Mouse (Mus musculus) left cerebral cortex, postnatal 10 days (tissue): ENCODE data around the gene Ube2v1. TPM values are rescaled to one million over a fixed set of nuclear protein-coding genes. Genes with fewer than 3 reads are reported as not detected.

Experiments
- DNase-seq, 2 experiments: peaks; one replicate each; pipeline ENCODE4 v3.0.0; 2021 to 2022; ENCODE audit warnings: low spot score in 2 of 2, mixed read lengths in 1 of 2; ENCODE audit errors: extremely low spot score in 1 of 2
- intact Hi-C: fragments of 180-260 bp; cut with DNase I; formaldehyde crosslinking; loops from one replicate; pipeline ENCODE4 v1.15.1; 2025
- total RNA-seq, 2 experiments: library from RNA; stranded (reverse); gene quantifications; 2 replicates each; pipeline ENCODE4 v1.2.3; 2021

Gene Ube2v1
- total RNA-seq, 2 experiments from 2014 or later, result 245 to 255 TPM

DNA sequence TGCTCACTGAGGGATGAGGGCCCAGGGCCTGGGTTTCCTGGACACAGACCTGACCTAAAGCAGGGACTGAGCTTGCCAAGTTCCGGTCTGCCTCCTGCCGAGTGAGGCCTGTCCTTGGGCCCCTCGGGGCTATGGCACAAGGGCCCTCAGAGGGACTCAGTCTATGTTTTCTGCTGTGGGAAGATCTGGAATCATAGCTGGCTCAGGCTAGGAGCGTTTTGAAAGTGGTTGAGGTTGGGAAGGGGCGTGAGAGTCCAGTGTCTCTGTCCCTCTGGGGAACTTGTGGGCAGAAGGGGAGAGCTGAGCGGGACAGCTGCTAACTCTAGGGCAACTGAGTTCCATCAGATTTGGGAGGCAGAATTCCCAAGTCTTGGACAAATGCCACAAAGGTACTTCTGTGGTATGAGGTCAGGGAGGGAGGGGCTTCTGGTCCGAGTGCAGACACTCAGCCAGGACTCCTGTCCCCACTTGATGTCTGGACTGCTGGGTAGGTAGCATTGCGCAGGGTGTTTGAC is 31.4 kb downstream of the Ube2v1 start:
- no peak for DNase-seq
- intact Hi-C loops, result no loop called here

DNA sequence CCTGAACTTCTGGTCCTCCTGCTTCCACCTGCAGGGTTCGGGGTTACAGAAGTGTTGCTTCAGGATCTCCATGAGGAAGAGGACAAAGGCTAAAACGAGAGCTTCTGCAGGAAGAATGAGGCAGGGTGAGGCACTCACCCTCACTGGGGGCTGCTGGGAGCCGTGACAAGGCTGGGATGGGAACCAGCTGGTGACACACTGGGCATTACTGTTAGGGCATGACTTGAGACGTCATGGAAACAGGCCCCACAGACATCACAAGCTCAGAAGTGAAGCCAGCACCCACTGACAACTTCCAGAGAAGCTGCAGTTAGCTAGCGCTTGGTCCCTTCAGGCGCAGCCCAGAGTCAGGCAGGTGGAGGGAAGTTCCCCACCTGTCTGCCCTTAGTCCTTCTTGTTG is 32.0 kb downstream of the Ube2v1 start:
- intact Hi-C loops, result no loop called here

DNA sequence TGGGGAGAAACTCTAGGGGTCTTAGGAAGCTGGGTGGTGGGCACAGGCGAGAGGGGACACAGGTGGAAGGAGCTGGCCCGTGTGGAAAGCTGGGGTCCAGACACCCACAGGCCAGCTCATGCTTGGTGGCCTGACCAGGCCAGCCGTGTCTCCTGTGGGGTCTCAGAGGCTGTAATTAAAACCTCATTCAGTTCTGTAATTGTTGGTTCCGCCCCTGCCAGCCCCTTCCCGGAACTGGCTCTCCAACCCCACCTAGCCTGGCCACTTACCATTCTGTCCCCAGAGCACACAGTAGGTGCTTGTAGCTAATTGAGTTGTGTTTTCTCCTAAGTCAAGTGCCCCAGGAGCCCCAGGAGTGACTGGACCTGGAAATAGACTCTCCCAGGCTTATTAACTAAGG is 32.7 kb downstream of the Ube2v1 start:
- no peak for DNase-seq
- intact Hi-C loops, result no loop called here

More for the DNA sequence above, 32.0 kb downstream of the Ube2v1 start:
- no peak for DNase-seq

DNA sequence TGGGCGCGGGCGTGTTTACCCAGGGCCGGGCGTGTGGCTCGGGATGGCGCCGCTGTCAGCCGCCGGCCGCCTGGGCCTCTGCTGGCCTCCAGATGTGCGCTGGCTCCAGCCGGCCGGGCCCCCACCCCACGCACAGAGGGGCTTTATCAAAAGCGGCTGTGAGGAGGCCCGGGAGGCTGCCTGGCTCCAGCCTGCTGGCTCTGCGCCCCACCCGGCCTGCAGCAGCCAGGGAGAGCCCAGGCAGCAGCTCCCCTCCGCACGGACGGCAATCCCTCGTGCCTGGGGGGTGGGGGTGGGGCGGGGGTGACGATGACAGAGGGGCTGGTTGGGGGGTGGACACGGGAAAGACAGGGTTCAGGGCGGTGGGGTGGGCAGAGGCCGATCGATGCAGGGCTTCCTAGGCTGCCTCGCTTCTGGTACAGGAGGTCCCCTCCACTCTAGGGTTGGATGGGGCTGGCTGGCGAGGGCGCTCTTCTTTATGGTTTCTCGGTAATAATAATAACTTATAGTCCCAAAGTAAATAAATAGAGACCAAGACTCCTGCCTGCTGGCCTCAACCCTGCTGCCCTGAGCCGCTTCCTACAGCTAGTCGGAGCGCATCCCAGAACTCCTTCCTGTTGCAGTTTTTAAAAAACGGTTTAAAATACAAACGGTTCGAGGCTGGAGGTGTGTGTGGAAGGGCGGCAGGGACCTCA is 34.3 kb downstream of the Ube2v1 start:
- intact Hi-C loops, result no loop called here
- DNase-seq, result peak in 1 of 2 experiments; percentile 76

DNA sequence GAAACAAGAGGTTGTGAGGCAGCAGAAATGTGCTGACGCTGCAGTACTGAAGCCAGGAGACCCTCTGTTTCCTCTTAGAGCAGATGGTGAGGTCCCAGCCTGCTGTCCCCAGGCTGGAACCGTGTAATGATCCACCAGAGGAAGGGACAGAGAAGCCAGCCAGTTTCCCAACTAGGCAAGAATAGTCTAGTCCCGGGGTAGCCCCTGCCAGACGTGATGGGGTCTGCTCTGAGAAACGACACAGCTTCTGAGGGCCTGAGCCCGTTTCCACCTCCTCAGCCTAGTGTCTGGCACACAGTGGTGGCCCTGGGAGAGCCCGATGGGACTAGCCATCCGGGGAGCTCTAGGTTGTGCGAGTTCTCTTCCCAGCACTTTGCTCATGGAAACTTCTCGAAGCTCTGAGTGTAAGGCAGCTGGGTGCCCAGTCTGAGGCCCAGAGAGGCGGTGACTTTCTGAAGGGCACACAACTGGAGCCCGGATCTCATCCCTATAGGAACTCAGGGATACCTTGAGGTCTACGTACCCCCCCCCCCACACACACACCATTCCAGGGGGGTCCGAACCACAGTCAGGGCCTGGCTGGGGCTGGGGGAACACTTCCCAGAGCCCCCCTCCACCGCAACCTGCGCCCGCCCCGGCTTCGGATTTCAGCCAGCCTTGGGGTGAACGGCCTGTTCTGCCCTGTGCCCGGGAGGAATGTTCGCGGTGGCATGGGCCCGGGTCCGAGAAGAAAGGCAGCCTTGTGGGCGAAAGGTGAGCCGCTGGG is 35.0 kb downstream of the Ube2v1 start:
- DNase-seq, result no peak
- intact Hi-C loops, result no loop called here

DNA sequence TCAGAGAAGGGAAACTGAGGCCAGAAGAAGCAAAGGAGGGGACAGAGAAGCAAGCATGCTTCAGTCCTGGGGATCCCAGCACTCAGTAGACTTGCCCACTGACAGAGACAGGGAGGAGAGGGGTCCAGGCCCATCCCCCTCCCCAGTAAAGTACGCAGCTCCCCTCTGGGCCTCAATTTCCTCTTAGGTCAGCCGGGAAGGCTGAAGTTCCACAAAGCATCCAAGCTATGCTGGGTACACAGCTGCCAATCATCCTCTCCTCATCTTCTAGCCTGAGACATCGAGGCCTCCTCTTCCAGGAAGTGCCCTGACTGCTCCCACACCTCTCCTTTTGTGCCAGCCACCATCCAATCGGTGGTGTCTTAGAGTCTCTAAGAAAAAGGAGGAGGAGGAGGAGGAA is 35.6 kb downstream of the Ube2v1 start:
- no peak for DNase-seq
- intact Hi-C loops, result no loop called here

DNA sequence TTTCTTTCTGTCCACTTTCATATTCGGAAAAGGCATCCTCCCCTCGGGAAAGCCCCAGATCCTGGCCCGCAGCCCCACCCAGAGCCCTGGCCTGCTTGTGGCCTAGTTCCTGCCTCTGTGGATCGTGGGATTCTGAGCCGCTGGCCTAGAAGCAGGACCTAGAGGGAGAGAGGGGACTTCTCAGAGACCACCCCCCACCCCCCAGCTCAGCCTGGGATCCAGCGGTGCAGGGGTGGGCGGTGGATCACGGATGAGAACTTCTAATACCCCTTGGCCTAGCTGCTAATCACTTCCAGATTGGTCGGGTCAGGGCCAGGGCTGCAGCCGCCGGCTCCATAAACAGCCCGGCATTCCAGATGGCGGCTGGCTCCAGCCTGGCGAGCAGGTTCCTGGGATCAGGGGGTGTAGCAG is 36.1 kb downstream of the Ube2v1 start:
- intact Hi-C loops, result no loop called here
- DNase-seq, result peak in 1 of 2 experiments; percentile 69

DNA sequence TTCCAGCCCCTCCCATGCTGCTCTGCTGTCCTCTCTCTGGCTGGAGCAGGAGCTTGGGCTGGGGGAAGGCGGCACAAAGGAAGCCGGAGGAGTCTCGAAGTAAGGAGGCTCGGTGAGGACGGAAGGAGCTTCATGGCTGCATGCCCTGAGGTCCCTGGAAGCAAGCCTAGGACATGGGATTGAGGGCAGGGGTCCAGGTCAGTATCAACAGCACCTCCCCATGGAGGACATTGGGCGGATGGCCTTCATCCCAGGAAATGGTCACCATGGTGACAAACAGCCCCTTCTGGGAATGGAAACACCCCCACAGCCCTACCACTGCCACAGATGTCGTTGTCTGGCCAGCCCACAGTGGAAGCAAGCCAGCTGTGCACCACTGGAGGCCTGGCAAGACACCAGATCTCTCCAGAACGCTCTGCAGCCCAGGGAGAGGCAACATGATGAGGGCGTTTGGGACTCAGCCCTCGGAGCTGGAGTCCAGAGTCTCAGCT is 37.4 kb downstream of the Ube2v1 start:
- intact Hi-C loops, result no loop called here
- peak; percentile 72 to 89 for DNase-seq

DNA sequence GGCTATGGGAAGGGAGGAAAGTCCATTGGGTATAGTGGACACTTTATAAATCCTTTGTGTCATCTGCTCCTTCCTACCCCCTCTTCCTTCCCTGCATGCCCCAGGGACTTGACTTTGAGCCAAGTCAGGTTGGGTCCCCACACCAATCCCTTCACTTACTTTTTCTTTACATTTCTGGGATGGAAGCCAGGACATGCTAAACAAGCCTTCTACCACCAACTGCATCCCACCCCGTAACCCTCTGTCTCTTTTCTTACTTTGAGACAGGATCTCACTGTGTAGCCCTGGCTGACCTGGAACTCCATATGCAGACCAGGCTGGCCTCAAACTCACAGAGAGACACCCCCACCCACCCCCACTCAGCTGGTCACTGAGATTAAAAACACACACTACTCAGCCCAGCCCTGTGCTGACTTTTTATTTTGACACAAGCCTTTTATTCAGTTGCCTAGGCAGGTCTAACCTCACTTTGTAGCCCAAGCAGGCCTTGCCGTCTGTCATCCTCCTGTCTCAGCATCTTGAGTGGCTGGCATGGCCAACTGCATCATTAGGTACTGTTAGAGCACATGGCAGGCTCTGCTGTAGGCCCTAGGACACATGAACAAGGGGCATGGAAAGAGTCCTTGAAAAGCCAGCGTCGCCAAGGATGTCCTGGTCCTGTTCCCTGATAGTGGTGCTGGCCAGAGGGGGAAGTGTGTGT is 38.2 kb downstream of the Ube2v1 start:
- no peak for DNase-seq
- intact Hi-C loops, result no loop called here

DNA sequence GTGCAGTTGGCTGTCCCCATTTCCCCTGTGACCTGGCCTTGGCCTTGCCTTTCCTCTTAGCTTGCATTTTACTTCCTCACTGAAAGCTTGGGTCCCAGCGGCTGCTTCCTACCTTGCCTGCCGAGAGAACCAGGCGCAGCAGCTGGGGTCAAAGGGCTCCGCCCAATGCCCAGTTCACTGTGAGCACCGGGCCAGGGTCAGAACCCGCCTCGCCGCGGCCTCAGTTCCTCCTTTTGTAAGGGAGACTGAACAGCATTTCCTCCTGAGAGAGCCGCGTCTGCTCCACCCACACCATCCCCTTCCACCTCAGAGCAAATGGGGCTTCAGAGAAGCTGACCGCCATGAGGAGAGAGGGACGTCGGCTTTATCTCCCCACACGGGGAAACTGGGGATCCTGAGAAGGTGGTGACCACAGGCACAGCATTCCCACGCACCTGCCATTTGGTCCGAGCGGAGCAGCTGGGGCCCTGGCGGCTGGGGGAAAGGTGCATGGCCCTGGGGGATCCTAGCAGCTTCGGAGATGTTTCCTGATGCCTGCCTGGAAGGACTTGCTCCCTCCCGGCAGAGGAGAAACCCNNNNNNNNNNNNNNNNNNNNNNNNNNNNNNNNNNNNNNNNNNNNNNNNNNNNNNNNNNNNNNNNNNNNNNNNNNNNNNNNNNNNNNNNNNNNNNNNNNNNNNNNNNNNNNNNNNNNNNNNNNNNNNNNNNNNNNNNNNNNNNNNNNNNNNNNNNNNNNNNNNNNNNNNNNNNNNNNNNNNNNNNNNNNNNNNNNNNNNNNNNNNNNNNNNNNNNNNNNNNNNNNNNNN is 42.9 kb downstream of the Ube2v1 start:
- intact Hi-C loops, result loop anchor here (5.0 kb wide), 1 partner anchor 47 kb away; no protein-coding TSS in a partner anchor
- DNase-seq, result peak in 1 of 2 experiments; percentile 75

DNA sequence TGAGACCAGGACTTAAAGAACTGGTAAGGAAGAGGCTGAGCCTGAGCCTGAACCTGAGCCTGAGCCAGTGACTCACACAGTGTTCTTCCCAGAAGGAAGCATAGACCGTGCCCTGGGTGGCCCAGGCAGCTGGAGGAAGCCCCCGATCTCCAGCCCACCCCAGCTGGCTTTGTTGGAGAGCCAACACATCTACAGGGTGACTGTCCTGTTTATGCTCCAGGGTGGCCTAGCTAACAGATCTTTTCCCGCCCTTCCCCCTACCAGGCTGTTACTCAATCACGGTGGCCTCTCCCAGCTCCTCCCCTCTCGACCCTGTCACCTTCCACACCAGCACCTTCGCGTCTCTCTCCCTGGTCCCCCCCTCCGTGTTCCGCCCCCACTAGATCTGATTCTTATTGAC is 44.9 kb downstream of the Ube2v1 start:
- peak in 1 of 2 experiments; percentile 64 for DNase-seq
- intact Hi-C loops, result loop anchor here (5.0 kb wide), 1 partner anchor 45 kb away; no protein-coding TSS in a partner anchor

DNA sequence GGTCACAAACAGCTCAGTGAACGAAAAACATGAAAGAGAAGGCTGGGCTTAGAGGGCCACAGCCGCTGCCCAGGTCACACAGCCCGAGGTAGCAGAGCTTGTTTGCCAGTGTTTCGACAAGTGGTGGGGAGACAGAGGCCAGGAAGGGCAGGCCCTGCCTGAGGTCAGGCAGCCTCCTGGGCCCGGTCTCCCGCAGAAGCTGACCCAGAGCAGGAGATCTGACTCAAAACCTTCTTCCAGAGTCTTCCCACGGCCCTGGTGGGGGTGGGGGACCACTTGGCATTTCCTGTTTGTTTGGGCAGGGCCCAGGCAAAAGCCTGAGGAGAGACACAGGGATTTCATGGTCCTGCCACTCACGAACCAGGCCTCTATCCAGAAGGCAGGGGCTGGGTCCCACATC is 45.9 kb downstream of the Ube2v1 start:
- intact Hi-C loops, result loop anchor here (5.0 kb wide), 1 partner anchor 44 kb away; no protein-coding TSS in a partner anchor
- DNase-seq, result peak in 1 of 2 experiments; percentile 89

DNA sequence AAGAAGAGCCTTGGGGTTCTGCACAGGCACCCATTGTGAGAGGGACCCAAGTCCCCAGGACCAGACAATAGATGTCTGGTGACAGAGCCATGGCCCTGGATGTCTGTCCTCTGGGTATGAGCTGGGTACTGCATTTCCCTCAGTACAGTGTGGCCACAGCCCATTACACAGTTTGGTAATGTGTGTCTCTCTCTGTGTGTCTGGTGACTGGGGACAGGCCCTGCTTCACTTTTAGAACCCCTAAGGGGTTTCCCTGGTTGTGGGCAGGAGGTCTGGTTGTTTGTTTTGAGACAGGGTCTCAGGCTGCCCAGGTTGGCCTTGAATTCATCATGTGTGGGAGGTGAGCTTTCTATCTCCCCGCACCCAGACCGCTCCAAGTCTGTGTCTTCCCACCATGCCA is 46.6 kb downstream of the Ube2v1 start:
- intact Hi-C loops, result loop anchor here (5.0 kb wide), 1 partner anchor 43 kb away; no protein-coding TSS in a partner anchor
- DNase-seq, result no peak

DNA sequence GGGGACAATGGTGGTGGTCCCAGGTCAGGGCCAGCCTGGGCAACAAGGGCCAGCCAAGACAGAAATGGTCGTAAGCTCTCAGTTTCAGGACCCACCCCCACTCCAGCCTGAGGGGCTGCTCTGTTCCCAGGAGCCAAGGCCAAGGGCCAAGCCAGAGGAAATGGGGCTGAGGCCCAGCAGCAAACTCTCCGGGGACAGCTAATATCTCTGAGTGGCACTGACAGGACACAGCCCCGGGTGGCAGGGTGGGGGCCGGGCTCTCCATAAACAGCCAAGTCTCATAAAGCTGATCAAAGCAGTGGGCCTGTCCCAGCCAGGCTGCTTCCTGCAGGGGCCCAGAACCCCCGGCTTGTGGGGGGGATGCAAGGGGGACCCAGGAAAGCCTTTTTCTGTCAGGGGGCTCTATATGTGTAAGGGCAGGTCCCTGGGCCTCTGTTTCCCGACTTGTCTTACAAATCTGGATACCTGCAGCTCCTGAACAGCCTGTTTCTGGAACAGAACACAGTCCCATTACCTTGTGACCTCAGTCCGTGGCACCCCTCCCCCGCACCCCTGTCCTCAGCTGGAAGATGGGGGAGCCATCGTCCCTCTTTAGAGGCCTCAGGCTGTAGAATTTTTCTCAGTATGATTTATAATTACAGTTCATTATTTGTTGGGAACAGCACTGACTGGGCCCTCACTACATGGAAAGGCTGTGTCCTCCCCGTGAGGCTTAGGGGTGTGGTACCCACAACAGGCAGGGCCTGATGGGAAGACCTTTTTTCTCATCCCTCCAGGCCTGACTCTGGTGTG is 48.5 kb downstream of the Ube2v1 start:
- no peak for DNase-seq
- intact Hi-C loops, result no loop called here

DNA sequence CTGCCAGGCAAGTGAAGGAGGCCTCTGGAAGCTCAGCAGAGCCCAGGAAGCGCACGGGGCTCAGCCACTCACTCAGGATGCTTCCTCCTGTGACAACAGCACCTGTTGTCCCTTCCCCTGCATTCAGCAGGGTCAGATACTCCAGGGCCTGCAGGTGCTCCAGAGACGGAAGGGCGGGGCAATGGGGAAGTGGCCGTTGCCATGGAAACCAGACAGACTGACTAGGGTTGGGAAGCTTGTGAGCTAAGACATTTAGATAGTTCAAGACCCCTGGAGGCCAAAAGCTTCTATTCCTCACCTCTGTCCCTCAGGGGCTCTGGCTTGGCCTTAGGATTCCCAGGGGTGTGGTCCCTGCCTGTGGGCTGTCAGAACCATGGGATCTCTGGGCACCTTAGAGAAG is 53.4 kb downstream of the Ube2v1 start:
- DNase-seq, result no peak
- intact Hi-C loops, result no loop called here

DNA sequence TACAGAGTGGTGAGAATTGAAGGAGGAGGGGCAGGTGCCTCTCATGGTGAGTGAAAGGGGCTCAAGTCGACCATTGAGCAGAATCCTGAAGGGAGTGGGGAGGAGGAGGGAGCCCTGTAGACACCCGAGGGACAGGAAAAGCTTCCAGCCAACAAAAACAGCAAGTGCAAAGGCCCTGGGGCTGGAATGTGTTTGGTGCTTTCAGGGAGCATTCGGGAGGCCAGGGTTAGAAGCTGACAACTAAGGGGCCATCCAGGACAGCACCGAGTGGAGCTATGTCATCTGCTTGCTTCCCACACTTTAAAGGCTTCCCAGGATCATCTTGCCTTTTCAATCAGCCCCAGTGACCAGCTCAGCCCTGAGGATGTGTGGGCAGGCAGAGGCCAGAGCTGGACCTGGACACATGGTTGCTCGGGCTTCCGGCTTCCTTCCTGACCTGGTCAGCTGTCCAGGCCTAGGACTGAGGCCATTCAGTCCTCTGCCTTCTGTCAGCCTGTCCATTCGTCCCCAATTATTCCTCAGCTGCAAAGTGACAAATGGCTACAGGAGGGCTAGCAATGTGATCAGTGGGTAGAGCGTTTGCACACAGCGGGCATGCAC is 54.6 kb downstream of the Ube2v1 start:
- no peak for DNase-seq
- intact Hi-C loops, result no loop called here

DNA sequence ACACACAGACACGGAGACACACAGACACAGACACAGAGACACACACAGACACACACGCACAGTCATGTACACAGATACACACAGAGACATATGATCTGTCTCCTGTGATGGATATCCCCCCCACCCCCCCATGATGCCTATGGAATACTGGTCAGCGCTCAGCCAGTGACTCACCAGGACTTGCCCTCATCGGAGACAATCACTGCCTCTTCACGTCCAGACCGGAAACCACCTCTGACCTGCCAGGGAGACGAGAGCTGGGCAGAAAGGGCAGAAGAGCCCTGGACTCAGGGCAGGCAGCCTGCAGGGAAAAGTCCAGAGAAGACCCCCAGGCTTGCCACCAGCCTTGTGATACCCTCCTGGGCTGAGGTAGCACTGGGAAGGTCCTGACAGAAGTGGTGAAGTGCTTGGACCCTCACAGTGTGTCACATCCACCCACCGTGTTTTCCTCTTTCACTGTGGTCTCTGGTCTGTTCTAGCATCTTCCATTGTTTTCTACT is 55.7 kb downstream of the Ube2v1 start:
- no peak for DNase-seq
- intact Hi-C loops, result no loop called here
